Mouse (Mus musculus): ENCODE measurements around the gene Gnptg. TPM values are rescaled to one million over a fixed set of nuclear protein-coding genes. Genes with fewer than 3 reads are reported as not detected.

The Gnptg gene
- total RNA-seq (2023; ENCODE audit: inconsistent age) = 23.3 to 29.1 TPM (median 27.6 TPM) in 4 replicates

DNA sequence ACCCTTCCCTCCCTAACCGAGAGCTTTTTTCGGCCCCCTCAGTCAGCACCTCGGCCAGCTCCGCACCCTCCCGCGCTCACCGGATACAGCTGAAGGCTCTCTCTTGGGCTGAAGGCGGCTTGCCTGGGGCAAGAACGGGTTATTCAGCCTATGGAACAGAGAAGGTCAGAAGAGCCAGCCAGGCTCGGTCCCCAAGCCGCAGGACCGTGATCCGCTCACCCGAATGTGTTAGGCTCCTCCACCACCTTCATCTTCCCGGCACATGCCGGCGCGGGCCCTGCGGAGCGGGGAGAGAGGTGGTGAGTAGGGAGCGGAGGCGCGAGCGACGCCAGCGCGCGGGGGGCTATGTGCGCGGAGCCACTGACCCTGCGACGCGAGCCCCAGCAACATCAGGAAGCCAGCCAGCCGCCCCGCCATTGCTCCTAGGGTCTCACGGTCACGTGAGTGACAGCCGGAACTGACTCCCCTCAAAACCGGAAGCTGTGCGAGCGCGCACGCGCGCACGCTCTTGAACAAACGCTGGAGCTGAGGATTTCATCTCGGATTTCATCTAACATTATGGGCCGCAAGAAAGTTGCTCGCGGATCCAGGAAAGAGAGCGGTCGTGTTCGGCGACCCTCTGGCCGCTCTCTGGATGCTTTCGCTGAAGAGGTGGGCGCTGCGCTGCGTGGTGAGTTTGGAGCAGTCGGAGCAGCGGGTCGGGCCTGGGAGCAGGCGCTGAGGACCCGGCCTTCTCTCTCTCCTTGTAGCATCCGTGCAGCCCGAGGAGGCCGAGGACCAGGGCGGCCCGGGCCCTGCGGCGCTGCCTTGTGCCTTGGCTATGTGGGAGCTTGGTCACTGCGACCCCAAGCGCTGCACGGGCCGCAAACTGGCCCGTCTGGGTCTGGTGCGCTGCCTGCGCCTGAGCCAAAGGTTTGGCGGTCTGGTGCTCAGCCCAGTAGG lies at the start of gene Gnptg, which contains the start of gene Tsr3:
Gene Gnptg, minus strand, starts transcription at position 430 of the 942 bp plus-strand sequence.
Gene Tsr3, plus strand, starts transcription at position 476 of the 942 bp plus-strand sequence.

DNA sequence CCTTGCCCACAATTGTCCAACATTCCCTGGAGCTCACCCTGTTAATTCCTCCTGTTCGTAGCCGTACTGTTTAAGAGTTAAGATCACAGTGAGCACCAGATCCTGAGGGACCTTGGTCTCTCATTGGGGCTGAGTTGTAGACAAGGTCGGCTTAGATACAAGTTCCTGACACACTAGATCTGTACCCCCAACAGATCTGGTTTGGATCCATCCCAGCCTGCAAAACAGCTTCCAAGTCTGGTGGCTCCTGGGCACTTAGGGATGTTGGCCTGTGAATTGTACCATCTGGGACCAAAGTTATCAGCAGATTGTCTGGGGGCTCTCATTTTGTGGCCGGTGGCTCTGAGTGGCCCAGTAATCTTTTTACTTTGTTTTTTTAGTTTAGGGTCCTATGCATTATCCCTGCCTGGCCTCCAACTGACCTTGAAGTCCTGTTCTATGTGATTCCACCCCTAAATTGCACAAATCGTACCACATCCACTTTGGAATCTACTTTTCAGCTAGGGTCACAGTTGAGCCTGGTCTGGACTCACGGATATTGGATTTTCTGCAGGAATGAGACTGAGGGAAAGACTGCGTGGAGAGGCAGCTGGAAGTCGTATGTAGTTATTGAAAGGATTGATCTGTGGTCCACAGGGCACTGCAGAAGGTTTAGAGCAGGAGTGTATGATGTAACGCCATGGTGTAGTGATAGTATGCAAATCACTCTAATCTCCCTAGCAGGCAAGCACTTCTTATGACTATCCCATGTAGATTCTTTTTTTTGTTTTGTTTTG lies 34.8 kb upstream of the Gnptg start, which contains the start of gene Ube2i:
Gene Ube2i, minus strand, starts transcription at position 52 of the 776 bp plus-strand sequence.

DNA sequence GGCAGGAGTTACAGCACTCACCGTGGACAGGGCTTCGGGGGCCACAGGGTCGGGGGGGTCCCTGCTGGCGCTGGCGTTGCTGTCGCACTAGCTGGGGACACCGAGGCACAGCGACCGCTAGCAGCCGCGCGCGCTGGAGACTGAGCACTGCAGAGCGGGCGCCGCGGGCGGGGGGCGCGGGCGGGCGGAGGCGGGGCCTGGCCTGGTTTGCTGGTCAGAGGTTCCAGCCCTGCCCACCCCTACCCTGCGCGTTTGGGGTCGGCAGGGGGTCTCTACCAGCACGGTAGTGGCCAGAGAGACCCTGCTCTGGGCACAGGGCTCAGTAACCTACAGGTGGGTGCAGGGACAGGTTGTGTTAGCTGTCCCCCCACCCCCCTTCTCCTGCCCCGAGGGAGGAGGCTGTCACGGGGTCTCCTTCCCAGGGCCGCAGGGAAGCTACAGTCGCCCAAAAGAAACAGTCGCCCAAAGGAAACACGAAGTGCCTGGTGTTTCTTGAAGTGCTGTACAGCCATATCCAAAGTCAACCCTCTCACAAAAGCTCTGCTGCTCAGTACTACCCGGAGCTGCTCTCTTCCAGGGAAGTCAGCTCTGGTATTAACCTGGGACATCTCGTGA lies 16.3 kb upstream of the Gnptg start, which contains the start of gene Baiap3:
Gene Baiap3, minus strand, starts transcription at position 225 of the 615 bp plus-strand sequence.

GRCm38 (mm10) chr17:25188150-25189031 lies 51.5 kb downstream of the Gnptg start, which contains the start of gene Unkl:
Gene Unkl, plus strand, starts transcription at chr17:25188397.

GRCm38 (mm10) chr17:25184129-25184691 lies 55.7 kb downstream of the Gnptg start, which contains the start of gene BC003965:
Gene BC003965, plus strand, starts transcription at chr17:25184554.

Other genes starting within 250 kb of the Gnptg start
- gene Cramp1l, start 224.3 kb downstream of the Gnptg start, total RNA-seq (2023; ENCODE audit: inconsistent age) = 38.2 to 47.6 TPM (median 41.7 TPM) in 4 replicates
- 66.0 to 71.9 TPM (median 68.3 TPM) in 4 replicates for gene Ift140, start 224.0 kb downstream of the Gnptg start, total RNA-seq (2023; ENCODE audit: inconsistent age)
- not detected in 4 replicates for gene Tmem204, start 156.5 kb downstream of the Gnptg start, total RNA-seq (2023; ENCODE audit: inconsistent age)
- 30.5 to 38.6 TPM (median 33.5 TPM) in 4 replicates for gene Telo2, start 124.2 kb downstream of the Gnptg start, total RNA-seq (2023; ENCODE audit: inconsistent age)
- gene Ptx4, start 119.4 kb downstream of the Gnptg start, total RNA-seq (2023; ENCODE audit: inconsistent age) = not detected in 4 replicates
- 41.6 to 51.0 TPM (median 43.7 TPM) in 4 replicates for gene Clcn7, start 106.7 kb downstream of the Gnptg start, total RNA-seq (2023; ENCODE audit: inconsistent age)
- gene Ccdc154, start 77.7 kb downstream of the Gnptg start, total RNA-seq (2023; ENCODE audit: inconsistent age) = 0.29 to 0.42 TPM (median 0.36 TPM) in 3 of 4 replicates, not detected in the other
- gene Gm38655, start 64.7 kb downstream of the Gnptg start, total RNA-seq (2023; ENCODE audit: inconsistent age) = not detected in 4 replicates
- gene BC003965, start 55.6 kb downstream of the Gnptg start, total RNA-seq (2023; ENCODE audit: inconsistent age) = 14.1 to 16.3 TPM (median 14.7 TPM) in 4 replicates
- 34.3 to 40.5 TPM (median 35.6 TPM) in 4 replicates for gene Unkl, start 51.7 kb downstream of the Gnptg start, total RNA-seq (2023; ENCODE audit: inconsistent age)
- gene Tsr3, start within 50 bp of the Gnptg start, total RNA-seq (2023; ENCODE audit: inconsistent age) = 14.8 to 19.8 TPM (median 15.4 TPM) in 4 replicates
- gene Baiap3, start 16.2 kb upstream of the Gnptg start, total RNA-seq (2023; ENCODE audit: inconsistent age) = 0.54 to 2.4 TPM (median 1.2 TPM) in 4 replicates
- gene Ube2i, start 34.5 kb upstream of the Gnptg start, total RNA-seq (2023; ENCODE audit: inconsistent age) = 423 to 464 TPM (median 442 TPM) in 4 replicates
- not detected in 4 replicates for gene Prss34, start 58.3 kb upstream of the Gnptg start, total RNA-seq (2023; ENCODE audit: inconsistent age)
- gene Prss28, start 68.5 kb upstream of the Gnptg start, total RNA-seq (2023; ENCODE audit: inconsistent age) = not detected in 4 replicates
- not detected in 4 replicates for gene Prss29, start 78.5 kb upstream of the Gnptg start, total RNA-seq (2023; ENCODE audit: inconsistent age)
- not detected in 4 replicates for gene Tpsab1, start 105.4 kb upstream of the Gnptg start, total RNA-seq (2023; ENCODE audit: inconsistent age)
- not detected in 4 replicates for gene Tpsb2, start 126.2 kb upstream of the Gnptg start, total RNA-seq (2023; ENCODE audit: inconsistent age)
- not detected in 4 replicates for gene Tpsg1, start 129.1 kb upstream of the Gnptg start, total RNA-seq (2023; ENCODE audit: inconsistent age)
- 5.3 to 10.7 TPM (median 7.8 TPM) in 4 replicates for gene Cacna1h, start 193.7 kb upstream of the Gnptg start, total RNA-seq (2023; ENCODE audit: inconsistent age)
- gene Tekt4, start 214.5 kb upstream of the Gnptg start, total RNA-seq (2023; ENCODE audit: inconsistent age) = not detected in 4 replicates

Data from B cell, adult (primary cell).